Mouse (Mus musculus) 3T3-L1 (cell line): ENCODE data around the gene Lrrc28.
A peak's percentile ranks its signal among the peaks of the same experiment; 100 is the strongest.
"Not testable (repeated sequence)": the region's sequence is repeated elsewhere in the genome, so short reads cannot be mapped to it uniquely, and the experiment has no call there.

Source experiments
- DNase-seq: peaks from one replicate; pipeline ENCODE4 v3.0.0-alpha.2; 2015; ENCODE audit warnings: low read depth, low spot score

Gene Lrrc28

DNA sequence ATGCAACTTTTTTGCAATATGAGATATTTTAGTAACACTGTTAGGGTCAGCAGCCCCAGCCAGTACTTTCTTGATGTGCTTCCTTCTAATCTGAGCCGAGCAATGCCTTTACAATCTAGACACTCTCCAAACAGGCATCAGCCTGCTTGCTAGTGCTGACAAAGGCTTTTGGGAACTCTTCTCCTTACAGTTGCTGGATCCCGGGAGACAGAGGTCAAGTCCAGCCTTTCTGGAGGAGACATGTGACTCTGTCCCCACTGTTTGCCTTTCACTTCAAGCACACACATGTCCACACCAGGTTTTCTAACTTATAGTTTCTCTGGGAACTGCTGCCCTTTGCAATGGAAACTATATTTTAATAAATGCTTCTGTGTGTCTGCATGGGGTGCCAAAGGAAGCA lies 114.1 kb downstream of the Lrrc28 start:
- no peak for DNase-seq

DNA sequence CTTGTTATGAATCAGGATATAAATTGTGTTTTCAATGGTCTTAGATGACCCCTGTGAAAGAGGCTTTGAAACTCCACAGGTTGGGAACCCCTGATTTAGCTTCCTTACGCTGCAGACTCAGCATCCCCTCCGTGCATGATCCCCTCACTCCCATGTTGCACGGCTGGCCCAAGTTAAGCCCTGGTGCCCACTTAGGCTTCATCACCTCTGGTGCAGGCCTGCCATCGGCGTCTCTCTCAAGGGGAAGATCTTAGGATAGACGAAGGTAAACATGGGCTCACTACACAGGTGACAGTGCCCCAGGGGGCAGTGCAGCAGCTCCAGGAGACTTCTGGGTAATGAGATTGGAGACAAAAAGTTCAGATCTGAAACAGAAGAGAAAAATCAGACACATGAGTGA lies 115.7 kb downstream of the Lrrc28 start:
- no peak for DNase-seq

DNA sequence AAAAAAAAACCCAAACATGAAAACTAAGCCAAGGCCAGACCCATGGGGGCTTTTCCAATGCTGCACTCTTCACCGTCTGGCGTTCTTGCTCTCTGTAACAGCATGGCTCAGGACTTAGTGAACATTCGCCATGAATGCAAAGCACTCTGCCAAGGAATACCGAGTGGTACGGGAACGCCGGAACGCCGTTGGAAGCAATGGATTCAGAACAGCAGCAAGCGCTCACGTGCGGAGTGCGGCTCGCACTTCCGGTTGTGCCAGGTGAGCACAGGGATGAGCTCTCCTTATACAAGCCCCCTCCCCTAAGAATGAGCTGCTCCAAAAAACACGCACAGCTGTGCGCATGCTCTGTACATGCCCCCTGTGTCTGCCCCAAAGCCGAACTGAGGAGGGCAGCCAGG lies 116.2 kb downstream of the Lrrc28 start:
- no peak for DNase-seq

DNA sequence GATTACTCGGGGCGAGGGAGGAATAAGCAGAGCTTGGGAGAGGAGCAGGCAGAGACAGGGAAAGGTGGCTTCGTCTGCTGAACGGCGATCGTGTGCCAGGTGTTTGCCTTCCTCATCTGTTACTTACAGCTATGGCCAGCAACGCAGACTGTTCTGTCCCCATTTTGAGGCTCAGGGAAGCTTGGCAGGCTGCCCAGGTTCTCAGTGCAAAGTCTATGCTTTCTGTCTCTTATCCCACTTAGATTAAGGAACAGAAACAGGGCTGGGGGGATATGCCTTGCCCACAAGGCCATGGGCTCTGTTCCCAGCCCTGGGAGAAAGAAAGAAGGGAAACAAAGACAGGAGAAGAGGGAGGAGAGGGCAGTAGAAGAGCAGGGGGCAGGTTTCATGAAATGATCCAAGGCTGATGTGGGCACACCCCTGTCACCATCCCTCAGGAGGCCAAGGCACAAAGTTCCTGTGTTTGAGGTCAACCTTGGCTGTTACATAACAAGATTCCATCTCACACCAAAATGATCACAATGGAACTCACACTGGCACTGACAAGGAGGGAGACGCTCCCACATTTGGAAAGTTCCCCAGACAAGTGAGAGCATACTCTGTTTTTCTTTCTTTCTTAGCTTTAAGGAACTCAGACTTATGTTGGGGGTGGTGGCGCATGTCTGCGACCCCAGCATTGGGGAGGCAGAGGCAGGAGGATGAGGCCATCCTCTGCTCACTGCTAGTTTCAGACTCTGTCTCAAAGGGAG lies 116.8 kb downstream of the Lrrc28 start:
- no peak for DNase-seq

DNA sequence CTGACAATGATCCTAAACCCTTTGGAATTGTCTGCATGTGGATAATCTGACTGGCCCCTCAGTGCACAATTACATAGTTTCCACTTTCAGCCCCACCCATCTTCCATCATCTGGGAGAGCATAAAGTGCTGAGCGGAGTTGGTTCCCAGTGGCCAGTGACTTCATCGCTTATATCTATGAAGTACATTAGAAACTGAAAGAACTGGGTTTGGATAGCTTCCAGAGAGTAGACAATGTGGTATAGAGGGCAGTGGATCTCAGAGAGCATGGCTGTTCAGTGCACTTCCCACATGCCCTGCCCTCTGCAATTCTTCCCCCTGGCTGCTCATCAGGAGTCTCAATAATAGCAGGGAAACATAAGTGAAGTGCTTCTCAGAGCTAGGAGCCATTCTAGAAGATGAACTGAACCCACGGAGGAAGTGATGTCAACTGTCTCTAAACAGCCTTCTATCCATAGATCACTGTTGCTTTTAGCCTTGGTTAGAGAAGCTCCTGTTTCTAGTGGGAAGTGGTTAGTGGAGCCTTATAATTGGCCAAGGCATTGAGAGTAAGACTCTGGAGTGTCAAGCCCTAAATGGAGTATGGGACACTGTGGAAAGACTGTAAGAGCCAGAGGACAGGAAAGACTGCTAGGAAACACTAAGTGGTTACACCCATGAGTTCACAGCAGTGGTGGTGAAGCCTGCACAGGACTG lies 119.0 kb downstream of the Lrrc28 start:
- peak; percentile 6 for DNase-seq

GRCm38 (mm10) chr7:67524069-67524468 lies 121.0 kb downstream of the Lrrc28 start:
- DNase-seq = not testable (repeated sequence)

GRCm38 (mm10) chr7:67523400-67523799 lies 121.7 kb downstream of the Lrrc28 start:
- DNase-seq = no peak

DNA sequence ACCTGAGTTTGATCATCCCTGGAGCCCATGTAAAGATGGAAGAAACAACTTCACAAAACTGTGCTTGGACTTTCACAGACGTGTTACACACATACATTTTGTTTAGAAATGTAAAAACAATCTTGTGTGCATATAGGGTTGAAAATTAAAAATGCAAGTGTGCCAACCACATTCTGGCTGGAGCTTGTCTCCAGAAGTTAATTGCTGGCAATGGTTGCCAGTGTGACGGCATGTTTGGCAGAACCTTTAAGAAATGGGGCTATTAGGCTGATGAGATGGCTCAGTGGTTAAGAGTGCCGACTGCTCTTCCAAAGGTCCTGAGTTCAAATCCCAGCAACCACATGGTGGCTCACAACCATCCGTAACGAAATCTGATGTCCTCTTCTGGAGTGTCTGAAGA lies 123.3 kb downstream of the Lrrc28 start:
- not testable (repeated sequence) for DNase-seq

- peak; percentile 15 for DNase-seq
These were observed 124.1 kb downstream of the Lrrc28 start for GRCm38 (mm10) chr7:67520959-67521358.

DNA sequence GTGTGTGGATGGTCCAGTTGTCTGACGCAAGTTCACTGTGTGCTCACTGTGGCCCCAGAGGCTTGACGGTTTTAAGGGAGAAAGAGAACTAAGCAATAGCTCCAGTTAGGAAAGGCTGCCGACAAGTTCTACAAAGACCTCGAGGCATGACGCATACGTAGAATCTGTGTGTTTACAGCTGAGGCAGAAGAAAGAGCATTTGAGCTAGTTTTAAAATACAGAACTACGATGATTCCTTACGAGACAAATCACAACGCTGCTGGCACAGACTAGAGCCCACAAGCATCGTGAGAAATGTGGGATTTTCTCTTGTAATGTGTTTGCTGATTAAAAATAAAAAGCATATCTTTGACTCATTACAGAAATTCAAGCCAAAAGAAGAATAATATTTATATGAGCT lies 125.1 kb downstream of the Lrrc28 start:
- no peak for DNase-seq

- DNase-seq = no peak
These were observed 129.4 kb downstream of the Lrrc28 start for GRCm38 (mm10) chr7:67515621-67516020.

DNA sequence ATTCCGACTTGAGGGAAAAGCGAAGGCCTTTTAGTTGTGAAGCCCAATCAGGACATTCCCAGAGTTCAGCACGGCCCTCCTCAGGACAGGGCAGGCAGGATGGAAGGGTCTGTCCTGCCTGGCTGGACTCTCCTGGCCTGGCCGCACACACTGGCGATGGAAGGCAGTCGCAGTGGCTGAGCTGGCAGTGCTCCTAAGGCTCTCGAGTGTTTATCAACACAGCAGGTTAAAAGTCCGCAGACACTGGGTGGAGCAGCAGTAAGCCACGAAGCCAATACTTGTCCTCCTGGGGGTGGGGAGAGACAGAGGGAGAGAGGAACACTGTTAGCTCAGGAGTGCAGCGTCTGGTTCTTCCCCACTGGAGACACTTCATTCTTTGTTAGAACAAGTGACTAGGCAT lies 130.2 kb downstream of the Lrrc28 start:
- no peak for DNase-seq

DNA sequence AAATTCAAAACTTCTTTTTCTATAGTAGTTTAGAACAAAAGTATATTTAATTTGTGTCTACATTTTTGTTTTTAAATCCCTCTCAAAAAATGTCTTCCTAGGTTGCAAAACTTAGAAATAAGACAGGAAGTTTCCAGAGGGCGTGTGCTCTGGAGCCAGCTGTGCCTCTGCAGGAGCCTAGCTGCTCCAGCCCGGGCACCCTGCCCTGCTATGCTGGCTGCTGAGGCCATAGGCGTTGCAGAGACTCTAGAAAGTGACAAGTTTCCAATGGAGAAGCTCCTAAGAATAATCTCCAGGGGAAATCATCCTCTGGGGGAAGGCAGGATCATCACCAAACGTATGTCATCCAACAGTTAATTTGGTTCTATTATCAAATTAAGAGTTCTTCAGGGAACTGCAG lies 130.7 kb downstream of the Lrrc28 start:
- no peak for DNase-seq

GRCm38 (mm10) chr7:67513656-67514055 lies 131.4 kb downstream of the Lrrc28 start:
- DNase-seq = no peak

GRCm38 (mm10) chr7:67511606-67512005 lies 133.5 kb downstream of the Lrrc28 start:
- no peak for DNase-seq

DNA sequence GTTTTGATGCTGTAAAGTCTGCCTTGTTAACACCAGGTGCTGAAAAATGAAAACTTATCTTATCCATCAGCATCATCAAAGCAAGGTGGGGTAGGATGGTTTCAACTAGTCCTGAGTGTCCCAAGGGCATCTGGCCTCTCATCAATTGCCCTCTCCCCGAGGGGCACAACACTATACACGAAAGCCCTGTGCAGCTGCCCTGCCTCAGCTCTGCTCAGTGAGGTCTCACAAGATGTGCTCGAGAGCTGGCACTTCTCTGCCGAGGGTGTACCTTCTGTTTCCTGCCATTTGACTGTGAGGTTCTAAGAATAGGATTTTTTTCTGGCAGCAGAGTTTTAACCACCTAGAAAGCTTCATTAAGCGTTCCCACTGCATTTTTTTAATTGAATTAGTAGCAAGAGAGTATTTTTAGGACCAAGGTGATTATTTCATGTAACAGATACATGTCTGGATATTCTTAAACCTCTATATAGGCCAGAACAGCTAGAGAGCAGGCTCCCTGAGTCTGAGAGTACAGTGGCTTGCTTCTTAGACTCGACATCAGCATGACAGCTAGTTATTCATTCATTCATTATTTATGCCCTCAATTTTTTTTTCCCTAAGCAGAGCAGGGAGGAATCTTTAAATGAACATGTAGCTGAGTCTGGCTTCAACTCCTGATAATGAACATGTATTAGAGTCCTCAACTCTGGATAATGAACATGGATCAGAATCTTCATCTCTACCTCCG lies 141.6 kb downstream of the Lrrc28 start:
- DNase-seq = no peak

- DNase-seq = no peak
These were observed 142.4 kb downstream of the Lrrc28 start for GRCm38 (mm10) chr7:67502631-67503030.

- DNase-seq = peak; percentile 75
These were observed 144.2 kb downstream of the Lrrc28 start for GRCm38 (mm10) chr7:67500878-67501277.

- no peak for DNase-seq
These were observed 144.8 kb downstream of the Lrrc28 start for GRCm38 (mm10) chr7:67500076-67500828.

DNA sequence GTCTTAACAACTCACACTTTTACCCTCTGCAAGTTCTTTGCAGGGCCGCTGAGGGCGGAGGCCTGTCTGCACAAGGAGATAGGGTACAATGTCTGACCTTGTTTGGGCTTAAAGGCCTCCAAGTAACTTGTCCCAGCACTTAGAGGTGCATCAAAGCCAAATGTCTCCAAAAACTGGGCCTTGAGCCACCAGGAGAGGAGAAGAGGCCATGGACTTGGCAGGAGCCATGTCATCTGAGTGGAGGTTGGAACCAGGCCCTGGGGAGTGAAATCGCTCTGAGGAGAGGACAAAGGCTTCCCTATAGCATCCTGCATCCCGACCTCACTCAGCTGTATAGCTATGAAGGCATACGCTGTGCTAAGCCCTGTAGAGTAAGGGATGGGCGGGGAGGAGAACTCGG lies 145.6 kb downstream of the Lrrc28 start:
- peak; percentile 31 for DNase-seq

DNA sequence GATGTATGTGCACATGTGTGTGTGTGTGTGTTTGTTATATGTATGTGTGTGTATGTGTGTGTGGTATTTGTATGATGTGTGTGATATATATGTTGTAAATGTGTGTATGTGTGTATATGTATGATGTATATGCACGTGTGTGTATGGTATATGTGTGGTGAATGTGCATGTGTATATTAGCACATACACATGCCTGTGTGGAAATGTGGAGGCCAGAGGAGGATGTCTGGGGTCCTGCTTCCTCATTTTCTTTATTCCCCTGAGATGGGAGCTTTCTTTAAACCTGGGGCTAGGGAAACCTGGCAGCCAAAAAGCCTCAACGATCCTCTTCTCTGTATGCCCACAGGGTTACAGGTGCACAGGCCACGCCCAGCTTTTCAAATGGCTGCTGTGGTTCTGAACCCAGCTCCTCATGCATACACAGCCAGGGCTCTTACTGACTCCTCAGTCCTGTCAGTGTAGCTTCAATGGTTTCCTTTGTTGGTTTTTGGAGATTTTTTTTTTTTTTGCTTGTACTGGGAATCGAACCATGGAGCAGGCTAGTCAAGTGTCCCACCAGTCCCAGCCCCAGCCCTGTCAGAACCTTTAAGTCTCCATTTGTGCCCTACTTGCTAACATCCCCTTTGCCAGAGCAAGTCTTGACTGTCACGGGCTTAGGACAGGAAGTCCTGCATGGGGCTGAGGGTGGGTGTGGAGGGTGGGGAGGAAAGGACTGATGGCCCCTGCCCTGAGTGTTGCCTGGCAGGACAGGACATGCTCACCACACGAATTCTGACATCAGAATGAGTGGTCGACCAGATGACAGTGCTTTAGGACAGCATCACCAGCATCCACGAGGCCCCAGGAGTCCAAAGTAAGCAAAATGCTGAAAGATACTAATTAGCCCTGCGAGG lies 151.0 kb downstream of the Lrrc28 start:
- DNase-seq = no peak
